Mouse (Mus musculus) G1E (cell line): ENCODE measurements at regions not wholly inside any gene's neighbourhood (a gene's known extent, or its start where the extent isn't known, plus 50 kb on each side); places are given as distances from the start of the nearest gene placed in this dataset.

ENCODE experiments used
- ATAC-seq: 2 replicates; pipeline ENCODE4 v1.8.0; 2016; ENCODE audit warnings: mild to moderate bottlenecking; ENCODE audit not compliant: insufficient number of reproducible peaks, poor library complexity, low FRiP score, severe bottlenecking; ENCODE audit errors: extremely low read depth
- DNase-seq: peaks from one replicate; pipeline ENCODE4 v3.0.0; 2012; ENCODE audit warnings: low spot score
- H3K27me3 ChIP-seq: 2 replicates; pipeline ENCODE4 v1.6.1; 2012; ENCODE audit warnings: mild to moderate bottlenecking, low read length, inconsistent platforms; ENCODE audit not compliant: insufficient read depth
- H3K36me3 ChIP-seq: replicated peaks from 2 replicates; pipeline ENCODE3; 2012; ENCODE audit warnings: mild to moderate bottlenecking, inconsistent platforms
- H3K4me1 ChIP-seq: 2 replicates; pipeline ENCODE4 v1.6.1; 2012; ENCODE audit warnings: low read depth, low read length, inconsistent platforms, mixed read lengths; ENCODE audit not compliant: insufficient read depth
- H3K4me3 ChIP-seq: 2 replicates; pipeline ENCODE4 v1.5.1; 2012; ENCODE audit warnings: low read depth, mild to moderate bottlenecking, inconsistent platforms, low read length, moderate library complexity, mixed read lengths
- H3K9me3 ChIP-seq: replicated peaks from 2 replicates; pipeline ENCODE4 v1.6.1; 2012; ENCODE audit warnings: inconsistent platforms
- CTCF ChIP-seq: IDR thresholded peaks from 2 replicates; pipeline ENCODE4 v1.5.1; 2012; ENCODE audit warnings: low read depth, low read length, inconsistent platforms, mixed read lengths
- GATA1 ChIP-seq: IDR thresholded peaks from 2 replicates; pipeline ENCODE4 v1.6.1; 2012; ENCODE audit warnings: borderline replicate concordance, low read length, inconsistent platforms, mixed read lengths
- GATA2 ChIP-seq: IDR thresholded peaks from 2 replicates; pipeline ENCODE4 v1.6.1; 2012; ENCODE audit warnings: low read depth, low read length, inconsistent platforms, borderline replicate concordance
- POLR2AphosphoS5 ChIP-seq: IDR thresholded peaks from 2 replicates; pipeline ENCODE4 v1.6.1; 2012; ENCODE audit warnings: low read depth, low read length, inconsistent platforms; ENCODE audit not compliant: insufficient replicate concordance
- TAL1 ChIP-seq: conservative IDR thresholded peaks from 2 replicates; pipeline ENCODE4 v1.6.1; 2012; ENCODE audit warnings: low read depth, low read length, inconsistent platforms, mixed read lengths

DNA sequence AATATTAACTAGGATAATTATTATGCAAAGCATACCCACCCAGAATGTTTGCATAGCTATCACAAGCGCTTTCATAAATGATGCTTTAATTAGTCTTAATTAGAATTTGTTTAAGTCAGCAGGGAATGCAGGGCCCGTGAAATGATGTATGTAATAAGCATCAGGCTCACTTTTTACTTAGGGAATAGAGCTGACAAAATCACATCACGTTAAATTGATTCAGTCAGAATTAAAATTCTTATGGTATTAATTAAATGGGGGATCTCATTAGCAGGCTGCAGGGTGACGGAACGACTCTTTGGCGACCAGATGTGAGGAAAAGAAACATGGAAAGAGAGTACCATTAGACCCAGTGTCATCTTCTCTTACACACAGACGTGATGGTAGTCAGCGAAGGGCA is 285.5 kb downstream of the Gpd2 start:
- TF ChIP-seq POLR2AphosphoS5: no peak
- TF ChIP-seq TAL1: no peak
- TF ChIP-seq GATA2: no peak
- TF ChIP-seq GATA1: no peak
- no peak for TF ChIP-seq CTCF
- DNase-seq: no peak
- Histone ChIP-seq H3K9me3 (no peaks in the 10 kb centered on the region), H3K36me3 (no peaks in the 10 kb centered on the region), H3K4me3 (no peak overlapping the region), H3K27me3 (no peaks in the 10 kb centered on the region), H3K4me1 (no peaks in the 10 kb centered on the region)
- ATAC-seq: no peak

DNA sequence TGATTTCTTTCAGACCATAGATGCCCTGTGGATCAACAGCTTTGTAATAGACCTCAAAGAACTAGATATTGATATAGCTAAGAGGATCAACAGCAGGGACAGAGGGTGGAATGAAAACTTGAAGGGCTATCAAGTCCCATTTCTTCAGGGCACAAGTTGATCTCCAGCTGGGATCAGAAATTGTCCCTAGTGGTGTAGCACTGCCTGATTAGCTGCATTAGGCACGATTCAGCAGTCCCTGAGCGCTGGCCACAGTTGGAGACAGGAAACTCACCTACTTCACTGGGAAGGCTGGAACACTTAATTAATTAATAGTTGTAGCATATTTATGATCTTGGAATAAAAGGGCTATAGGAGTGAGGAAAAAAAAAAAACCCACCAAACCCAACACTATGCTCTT is 290.5 kb downstream of the Gpd2 start:
- no peak for TF ChIP-seq GATA2
- H3K36me3 ChIP-seq: no peaks in the 10 kb centered on the region
- ATAC-seq: no peak
- H3K4me1 ChIP-seq: no peaks in the 10 kb centered on the region
- no peaks in the 10 kb centered on the region for H3K9me3 ChIP-seq
- no peak overlapping the region for H3K4me3 ChIP-seq
- no peaks in the 10 kb centered on the region for H3K27me3 ChIP-seq
- no peak for DNase-seq

DNA sequence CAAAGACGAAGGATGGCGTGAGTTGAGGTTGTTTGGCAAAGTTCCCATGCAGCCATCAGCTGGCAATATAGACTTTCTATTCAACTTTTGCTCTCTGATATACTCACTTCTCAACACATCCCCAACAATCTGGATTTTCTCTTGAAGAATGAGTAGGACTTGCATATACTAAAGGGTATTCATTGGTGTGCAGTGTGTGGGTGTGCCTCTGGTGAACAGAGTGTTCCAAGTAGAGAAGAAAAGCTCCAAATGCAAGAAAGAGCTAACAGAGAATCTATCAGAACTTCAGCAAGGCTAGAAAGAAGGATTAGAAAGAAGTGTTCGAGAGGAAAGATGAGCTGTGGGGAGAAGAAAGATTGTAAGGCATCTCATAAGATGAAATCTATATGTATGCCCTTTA is 302.4 kb downstream of the Gpd2 start:
- no peak for ATAC-seq
- H3K4me3 ChIP-seq: no peak overlapping the region
- H3K36me3 ChIP-seq: no peaks in the 10 kb centered on the region
- H3K9me3 ChIP-seq: no peaks in the 10 kb centered on the region
- no peak for TF ChIP-seq GATA1
- no peak for TF ChIP-seq TAL1
- no peak for TF ChIP-seq GATA2
- no peak for TF ChIP-seq CTCF
- TF ChIP-seq POLR2AphosphoS5: no peak
- DNase-seq: no peak
- no peaks in the 10 kb centered on the region for H3K4me1 ChIP-seq
- no peaks in the 10 kb centered on the region for H3K27me3 ChIP-seq

DNA sequence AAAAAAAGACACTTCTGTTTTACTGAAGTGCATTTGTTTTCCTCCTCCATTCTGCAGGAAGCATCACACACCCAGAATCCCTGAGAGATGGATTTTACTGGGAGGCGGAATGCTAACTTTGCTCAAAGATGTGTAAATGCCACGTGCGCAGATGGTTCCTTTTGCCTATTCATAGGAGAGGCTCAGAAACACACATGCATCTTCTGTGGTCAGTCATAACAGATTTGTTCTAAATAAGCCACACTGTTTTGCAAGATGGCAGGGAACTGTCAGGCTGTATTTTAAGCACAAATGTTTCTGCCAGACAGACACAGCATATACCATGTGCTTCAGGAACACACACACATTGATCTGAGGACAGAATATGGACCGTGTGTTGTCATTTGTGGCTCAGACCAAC is 327.8 kb downstream of the Gpd2 start:
- Histone ChIP-seq H3K36me3 (no peaks in the 10 kb centered on the region), H3K27me3 (no peaks in the 10 kb centered on the region), H3K9me3 (no peaks in the 10 kb centered on the region), H3K4me3 (no peak overlapping the region), H3K4me1 (no peaks in the 10 kb centered on the region)
- DNase-seq (no peak), ATAC-seq (no peak)
- TF ChIP-seq CTCF (no peak), POLR2AphosphoS5 (no peak), GATA1 (no peak), GATA2 (no peak), TAL1 (no peak)

DNA sequence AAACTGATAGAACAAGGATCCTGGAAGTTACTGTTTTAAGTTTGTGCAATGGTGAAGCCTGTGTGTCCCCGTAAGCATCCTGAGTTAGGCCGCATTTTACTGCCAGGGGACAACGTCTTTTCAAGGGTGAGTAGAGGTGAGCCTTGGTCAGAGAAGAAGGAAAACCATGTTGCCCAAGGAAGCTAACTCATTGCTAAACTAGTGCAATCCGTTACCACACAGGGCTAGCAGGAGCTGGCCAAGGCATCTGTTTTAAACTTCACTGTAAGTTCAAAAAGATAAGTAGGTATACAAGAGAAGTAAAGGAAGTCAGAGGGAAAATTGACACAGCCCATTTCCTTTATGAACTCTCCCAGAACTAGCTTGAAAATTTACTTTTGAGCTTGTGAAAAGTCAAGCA is 328.7 kb downstream of the Gpd2 start:
- no peaks in the 10 kb centered on the region for H3K36me3 ChIP-seq
- H3K4me3 ChIP-seq: no peak overlapping the region
- H3K4me1 ChIP-seq: no peaks in the 10 kb centered on the region
- TF ChIP-seq GATA1: no peak
- no peak for TF ChIP-seq POLR2AphosphoS5
- no peak for TF ChIP-seq GATA2
- no peak for TF ChIP-seq TAL1
- TF ChIP-seq CTCF: no peak
- DNase-seq: no peak
- H3K27me3 ChIP-seq: no peaks in the 10 kb centered on the region
- no peaks in the 10 kb centered on the region for H3K9me3 ChIP-seq
- ATAC-seq: no peak

DNA sequence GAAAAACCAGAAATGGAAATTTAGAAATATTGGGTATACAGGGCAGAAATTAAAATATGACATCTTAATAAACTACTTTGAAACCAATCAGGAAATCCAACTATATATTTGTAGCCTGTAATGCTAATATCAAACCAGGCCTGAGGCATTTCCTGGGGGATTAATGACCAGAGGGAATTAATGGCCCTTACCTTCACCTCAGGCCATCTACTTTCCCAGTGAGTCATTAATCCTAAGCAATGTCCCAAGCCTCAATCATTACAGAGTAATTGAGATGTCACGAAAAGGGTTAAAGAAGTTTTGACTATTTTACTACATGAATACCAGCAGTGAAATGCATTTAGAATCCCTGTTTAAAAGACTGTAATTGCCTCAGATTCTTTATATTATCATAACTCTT is 329.7 kb downstream of the Gpd2 start:
- Histone ChIP-seq H3K4me3 (no peak overlapping the region), H3K27me3 (no peaks in the 10 kb centered on the region), H3K4me1 (no peaks in the 10 kb centered on the region), H3K36me3 (no peaks in the 10 kb centered on the region), H3K9me3 (no peaks in the 10 kb centered on the region)
- no peak for DNase-seq
- TF ChIP-seq POLR2AphosphoS5 (no peak), CTCF (no peak), TAL1 (no peak), GATA1 (no peak), GATA2 (no peak)
- ATAC-seq: no peak

DNA sequence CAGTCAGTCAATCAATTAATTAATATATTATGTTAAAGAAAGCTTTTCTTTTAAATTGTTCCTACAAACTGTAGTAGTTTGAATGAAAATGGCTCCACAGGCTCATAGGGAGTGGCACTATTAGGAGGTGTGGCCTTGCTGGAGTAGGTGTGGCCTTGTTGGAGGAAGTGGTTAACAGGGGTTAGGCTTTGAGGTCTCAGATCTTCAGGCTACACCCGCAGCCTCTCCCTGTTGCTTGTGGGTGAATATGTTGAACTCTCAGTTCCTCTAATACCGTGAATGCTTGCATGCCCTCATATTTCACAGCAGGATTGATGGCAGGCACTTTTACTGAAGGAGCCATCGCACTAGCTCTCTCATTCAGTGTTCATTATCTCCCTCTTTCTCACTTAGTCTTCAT is 349.6 kb downstream of the Gpd2 start:
- Histone ChIP-seq H3K36me3 (no peaks in the 10 kb centered on the region), H3K9me3 (no peaks in the 10 kb centered on the region), H3K27me3 (no peaks in the 10 kb centered on the region), H3K4me3 (no peak overlapping the region), H3K4me1 (no peaks in the 10 kb centered on the region)
- no peak for ATAC-seq
- no peak for DNase-seq
- TF ChIP-seq TAL1 (no peak), GATA1 (no peak), POLR2AphosphoS5 (no peak), GATA2 (no peak), CTCF (no peak)
